Mouse (Mus musculus): ENCODE data around the gene Tmem251. TPM values are rescaled to one million over a fixed set of nuclear protein-coding genes. Genes with fewer than 3 reads are reported as not detected.

The Tmem251 gene
- polyA plus RNA-seq, 3 experiments from 2014 or later, result 7.7 to 10.5 (median 9.7) TPM

DNA sequence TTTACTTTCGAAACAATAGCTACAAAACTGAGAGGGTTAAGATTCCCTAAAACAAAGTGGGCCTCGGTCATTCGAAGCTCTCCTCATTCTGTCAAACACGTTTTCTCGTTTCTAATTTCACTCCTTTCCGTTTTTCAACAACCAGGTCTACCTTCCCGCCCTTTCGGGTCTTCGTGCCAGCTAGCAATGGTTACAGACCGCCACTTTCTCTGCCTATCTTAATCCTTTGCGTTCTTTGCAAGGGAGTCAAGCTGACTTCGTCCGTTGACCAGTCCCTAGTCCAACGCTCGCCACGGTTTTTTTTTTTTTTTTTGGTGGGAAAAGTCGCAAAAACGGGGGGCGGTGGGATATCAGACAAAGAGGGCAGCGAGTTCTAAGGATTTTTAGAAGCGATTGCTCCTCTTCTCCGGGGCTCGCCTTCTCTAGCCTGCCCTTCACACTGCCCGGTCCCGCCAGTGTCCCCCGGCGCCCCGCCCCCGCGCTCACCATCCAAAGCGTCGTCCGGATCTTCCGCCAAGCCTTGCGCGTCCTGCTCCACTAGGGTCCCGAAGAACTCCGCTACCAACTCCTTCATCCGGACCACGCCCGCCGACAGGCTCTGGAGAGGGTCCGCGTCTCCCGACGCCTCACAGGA, 13.6 kb downstream of the Tmem251 start:
- ATAC-seq, result no peak

DNA sequence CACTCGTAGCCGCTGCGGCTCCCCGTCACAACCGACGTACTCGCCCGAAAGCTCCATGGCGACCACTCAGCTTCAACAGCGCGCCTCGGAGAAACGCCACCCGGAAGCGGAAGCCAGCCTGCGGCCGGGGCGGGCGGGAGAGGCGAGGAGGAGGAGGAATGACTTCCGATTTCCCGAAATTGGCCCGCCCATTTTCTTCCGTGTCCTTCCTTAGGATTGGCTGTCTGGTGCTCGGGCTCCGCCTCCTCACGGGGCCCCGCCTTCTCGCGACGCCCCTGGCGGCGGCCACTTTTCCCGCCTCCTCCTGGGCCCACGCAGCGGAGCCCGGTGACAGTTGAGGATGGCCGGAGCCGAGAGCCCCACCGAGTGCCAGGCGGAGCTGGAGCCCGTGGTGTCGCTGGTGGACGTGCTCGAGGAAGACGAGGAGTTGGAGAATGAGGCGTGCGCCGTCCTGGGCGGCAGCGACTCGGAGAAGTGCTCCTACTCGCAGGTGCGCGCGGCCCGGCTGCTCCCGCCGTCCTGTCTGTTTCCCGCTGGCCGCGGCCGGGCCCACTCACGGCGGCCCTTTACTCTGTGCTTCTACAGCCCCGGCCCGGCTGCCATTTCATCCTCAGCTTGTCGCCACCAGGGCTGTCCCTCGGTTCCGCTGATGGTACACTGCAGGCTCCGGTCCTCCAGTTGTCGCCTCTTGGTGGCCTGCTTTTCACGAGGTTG, 14.3 kb downstream of the Tmem251 start, which contains the start of the genes Gm28051, Gon7 and Ubr7:
Gm28051 (minus strand) TSS at position 77 of the 714 bp plus-strand sequence.
Gon7 (minus strand) TSS at position 115 of the 714 bp plus-strand sequence.
Ubr7 (plus strand) TSS at position 279 of the 714 bp plus-strand sequence.
- peak; percentile 98 for ATAC-seq

DNA sequence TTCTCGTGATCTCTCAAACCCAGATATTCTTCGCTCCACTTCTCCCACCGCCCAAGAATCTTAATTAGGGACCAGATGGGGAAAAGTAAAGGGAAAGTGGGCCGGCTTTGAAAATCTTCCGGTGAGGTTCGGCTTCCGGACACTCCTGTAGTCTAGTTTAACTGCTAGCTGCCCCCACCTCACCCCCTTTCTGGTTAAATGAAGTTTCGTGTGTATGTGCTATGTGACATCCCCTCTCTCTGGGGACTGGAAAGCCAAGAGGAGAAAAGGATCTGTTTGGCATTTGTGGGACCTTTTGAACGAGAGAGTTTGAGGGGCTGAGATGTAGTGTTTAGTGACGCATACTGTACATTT, 14.8 kb downstream of the Tmem251 start, which contains the start of gene Gm20604:
Gm20604 (minus strand) TSS at position 270 of the 354 bp plus-strand sequence.
- no peak for ATAC-seq

DNA sequence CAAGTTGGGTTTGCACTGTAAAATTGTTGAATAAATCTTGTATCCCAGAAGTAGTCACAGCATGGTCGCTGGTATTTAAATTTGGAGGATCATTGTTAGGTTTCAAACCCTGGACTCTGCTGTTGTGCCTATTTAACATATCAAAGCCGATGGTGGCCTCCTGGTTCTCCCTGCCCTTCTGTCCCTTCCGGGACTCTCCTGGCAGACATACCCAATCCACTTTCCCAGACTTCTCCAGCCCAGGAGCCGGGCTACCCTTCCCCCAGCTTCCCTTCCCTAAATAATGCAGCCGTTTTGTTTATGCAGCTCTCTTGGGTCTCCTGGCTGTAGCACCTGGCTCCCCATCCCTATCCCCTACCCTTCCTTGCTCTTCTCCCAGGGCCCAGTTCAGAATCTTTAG, 15.4 kb downstream of the Tmem251 start:
- no peak for ATAC-seq

DNA sequence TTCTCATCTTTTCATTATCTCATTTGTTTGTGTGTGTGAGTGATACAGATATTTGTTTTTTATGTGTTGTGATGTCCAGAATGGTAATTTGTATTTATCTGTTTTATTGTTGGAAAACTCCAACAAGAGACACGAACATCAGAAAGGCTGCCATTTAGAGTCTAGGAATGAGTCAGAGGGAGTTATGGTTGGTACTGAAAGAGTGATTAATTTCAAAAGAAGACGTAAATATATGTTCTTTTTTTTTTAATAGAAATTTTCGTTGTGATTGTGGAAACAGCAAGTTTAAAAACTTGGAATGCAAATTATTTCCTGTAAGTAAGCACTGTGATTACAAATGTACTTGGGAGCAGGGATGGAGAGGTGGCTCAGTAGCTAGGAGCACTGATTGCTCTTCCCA, 18.1 kb downstream of the Tmem251 start:
- ATAC-seq, result no peak

DNA sequence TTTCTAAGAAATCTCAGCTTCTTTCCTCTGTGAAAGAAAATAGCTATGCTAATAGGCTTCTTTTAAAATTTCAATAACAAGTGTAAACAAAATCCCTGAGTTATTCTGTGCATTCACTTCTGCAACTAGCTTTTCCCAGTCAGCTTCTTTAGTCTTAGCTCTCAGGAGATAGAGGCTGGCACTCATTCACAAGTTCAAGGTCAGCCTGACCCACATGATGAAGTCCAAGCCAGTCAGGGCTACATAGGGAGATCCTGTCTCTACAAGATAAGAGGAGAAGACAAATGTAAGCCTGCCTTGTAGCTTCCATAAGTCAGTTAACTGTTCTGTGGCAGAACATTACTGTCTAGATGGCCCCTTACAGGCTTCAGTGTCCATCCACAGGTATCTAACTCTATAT, 20.1 kb downstream of the Tmem251 start:
- ATAC-seq, result no peak

DNA sequence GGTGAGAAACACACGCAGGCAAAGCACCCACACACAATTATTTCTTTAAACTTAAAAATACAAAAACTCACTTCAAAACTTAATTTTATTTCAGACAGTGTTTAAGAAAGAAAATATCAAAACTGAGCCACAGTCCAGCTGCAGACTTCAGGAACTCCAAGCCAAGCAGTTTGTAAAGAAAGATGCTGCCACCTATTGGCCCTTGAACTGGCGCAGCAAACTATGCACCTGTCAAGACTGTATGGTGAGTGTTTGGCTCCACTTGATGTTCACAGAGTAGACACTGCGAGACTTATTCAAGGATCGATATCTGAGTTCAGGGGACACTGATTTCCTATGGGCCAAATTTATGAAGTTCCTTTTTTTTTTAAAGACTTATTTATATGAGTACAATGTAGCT, 25.4 kb downstream of the Tmem251 start:
- ATAC-seq, result no peak

DNA sequence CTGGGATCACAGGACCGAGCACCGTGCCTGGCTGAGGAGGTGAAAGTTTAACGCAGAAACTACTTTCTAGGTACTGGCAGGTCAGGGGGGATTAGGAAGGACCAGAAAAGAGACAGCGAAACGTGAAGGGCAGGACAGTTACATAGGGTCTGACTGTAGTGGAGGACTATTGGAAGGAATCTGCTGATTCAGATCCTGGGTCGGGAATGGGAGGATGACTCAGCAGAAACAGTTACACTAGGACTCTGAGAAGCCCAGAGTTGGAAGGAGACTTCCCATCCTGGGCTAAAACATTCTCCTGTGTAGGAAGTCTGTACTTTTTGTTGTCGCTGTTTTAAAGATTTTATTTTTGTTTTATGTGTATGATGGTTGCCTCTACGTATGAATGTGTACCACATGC, 28.0 kb downstream of the Tmem251 start:
- ATAC-seq, result no peak

DNA sequence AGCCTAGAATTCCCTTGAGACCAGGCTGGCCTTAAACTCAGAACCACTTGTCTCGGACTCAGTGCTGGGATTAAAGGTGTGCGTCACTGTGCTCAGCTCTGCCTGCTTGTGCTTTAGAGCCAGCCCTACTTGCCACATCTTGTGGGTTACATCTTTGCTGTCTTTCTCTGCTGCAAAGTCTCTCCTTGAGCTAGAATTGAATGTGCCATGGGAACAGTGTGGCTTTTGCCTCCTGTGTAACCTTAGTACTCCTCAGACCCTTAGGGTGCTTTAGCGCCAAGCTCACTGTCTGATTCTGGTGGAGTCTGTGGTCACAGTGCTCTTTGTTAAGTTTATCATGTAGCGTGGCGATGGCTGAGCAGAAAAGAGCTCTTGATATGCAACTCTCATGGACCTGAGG, 29.1 kb downstream of the Tmem251 start:
- ATAC-seq, result no peak

DNA sequence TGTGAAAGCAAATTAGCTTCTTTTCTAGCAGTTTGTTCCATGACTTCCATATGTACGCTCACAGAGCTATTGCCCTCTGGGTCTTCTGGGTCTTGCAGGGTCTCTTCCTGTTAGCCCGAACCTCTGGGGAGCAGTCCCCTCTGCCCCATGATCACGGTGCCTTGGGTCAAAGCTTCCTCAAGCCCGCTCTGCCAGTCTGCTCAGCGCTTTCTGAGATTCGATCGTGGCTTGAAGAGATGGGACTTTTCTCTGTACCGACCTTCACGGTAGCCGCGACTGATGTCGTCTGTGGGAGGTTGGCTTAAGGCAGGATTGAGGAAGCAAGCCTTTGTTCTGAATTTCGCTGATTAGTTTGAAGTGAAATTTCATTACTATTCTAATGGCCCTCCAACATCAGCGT, 32.5 kb downstream of the Tmem251 start:
- ATAC-seq, result no peak

DNA sequence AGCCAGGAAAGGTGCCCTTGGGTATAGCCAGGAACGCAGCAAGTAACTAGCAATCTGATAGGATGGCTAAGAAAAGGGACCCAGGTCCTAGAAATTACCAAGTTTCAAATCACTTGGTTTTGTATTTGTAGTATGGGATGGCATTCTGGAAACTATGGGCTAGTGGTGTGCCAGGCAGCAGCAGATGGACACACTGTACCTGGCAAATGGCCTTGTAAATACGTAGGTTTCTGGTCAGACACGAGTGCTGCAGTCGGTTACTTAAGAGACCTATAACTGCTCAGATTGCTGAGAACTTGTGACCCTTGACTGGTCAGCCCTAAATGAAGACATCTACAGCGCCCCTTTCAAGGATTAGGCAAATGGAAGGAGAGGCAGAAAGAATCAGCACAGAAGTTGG, 34.6 kb downstream of the Tmem251 start:
- no peak for ATAC-seq

DNA sequence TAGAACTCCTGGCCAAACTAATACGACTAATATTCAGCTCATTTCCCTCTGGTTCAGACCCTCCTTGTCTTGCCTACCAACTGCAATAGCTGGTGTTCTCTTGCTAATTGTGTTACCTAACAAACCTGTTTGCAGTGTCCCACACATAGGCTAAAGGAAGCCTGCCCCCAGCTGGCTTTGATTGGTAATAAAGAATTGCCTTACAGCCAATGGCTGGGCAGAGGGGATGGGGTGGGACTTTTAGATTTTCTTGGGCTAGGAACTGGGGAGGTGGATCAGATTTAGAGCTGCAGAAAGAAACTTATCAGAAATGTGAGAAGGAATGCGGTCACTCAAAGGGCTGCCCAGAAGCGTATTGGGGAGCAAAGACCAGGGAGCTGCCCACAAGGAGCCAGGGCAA, 35.9 kb downstream of the Tmem251 start:
- peak; percentile 50 for ATAC-seq

DNA sequence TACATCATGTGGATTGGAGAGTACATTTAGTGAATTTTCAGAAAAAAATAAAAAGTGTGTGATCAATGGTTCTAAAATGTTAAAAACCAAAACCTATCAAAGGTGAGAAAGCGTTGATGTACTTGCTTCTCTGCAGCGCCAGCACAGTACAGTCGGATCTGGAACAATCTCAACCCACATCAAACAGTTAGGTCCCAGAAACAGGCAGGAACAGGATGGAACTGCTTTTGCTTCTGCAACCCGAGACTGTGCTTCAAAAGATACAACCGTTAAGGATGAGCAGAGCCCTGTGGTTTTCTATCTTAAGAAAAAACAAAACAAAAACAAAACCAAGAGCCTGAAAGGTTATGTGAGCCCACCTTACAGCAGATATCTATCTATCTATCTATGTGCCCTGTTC, 39.3 kb downstream of the Tmem251 start:
- no peak for ATAC-seq

DNA sequence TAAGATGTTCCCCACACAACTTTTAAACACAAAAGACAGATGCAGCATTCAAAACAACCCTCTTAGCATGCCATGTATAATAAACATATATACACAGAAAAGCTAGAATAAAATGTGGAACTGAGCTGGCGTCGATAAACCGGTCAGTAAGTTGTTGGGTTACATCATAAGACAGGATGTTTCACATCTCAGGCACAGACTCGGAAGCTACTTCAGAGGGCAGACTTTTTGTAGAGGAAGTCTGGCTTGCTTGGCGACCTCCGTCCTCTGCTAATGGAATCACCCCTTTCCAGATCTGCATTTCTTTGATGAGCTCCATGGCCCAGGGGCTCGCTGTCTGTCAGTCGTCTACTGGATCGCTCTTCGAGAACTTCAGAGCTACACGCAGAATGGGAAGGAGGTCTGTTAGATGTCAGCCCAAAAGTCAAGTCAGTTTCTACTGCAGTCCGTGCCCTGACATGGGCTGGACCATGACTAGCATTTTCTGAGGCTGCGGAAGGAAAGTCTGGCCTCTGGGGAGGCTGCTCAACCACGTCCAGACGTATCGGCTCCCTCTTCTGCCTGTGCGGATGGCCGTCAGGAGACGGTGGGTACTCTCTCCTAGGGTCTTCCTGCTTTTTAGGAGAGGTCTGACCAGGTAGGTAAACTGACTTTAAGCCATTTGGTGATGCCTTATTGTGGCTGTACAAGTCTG, 41.5 kb downstream of the Tmem251 start:
- no peak for ATAC-seq

DNA sequence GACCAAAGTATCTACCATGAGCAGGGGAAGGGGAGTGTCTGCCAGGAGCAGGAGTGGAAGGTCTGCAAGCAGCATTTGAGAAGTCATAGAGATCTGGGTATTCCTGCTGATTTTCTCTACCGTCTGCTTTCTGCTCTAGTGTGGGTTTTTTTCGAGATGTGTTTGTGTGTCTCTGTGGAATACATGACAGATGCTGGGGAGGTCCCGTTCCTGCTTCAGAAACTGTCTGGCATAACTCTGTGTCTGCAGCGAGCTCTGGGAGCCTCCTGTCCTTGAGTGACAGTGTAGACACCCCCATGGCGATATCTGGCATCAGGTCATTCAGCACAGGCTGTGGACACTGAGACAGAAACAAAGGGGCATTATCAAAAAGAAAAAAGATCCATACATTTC, 42.0 kb downstream of the Tmem251 start:
- no peak for ATAC-seq

DNA sequence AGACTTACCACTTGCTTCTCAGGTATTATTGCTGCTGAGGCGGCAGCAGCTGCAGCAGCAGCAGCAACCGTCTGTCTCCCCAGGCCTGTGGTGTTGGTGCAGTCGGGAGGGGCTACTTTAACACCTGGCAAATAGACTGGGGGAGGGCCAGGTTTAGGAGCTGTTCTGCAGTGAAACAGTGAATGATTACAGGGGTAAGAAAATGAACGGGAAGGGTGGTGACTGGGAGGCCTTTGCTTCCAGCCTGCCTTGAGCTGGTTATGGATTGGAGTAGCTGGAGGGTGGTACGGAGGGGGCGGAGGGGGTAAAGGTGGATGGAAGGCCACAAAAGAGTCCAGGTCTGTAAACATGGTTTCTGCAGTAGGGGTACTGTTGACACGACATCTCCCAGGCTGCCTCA, 44.4 kb downstream of the Tmem251 start:
- ATAC-seq, result no peak

Other genes with a start within 250 kb of the Tmem251 start
- under 1 TPM in 1 of 3 experiments, not detected in 2; 0.47 TPM for gene Chga, start 188.8 kb upstream of the Tmem251 start, polyA plus RNA-seq (2017; shearing (Covaris generic))
- 10 to 100 TPM; 13.4 to 31.0 (median 14.1) TPM for gene Itpk1, start 38.8 kb upstream of the Tmem251 start, polyA plus RNA-seq (2017; shearing (Covaris generic))
- gene Moap1, start 101 bp upstream of the Tmem251 start, polyA plus RNA-seq (2017; shearing (Covaris generic)), result 1 to 10 TPM; 4.7 to 6.9 (median 6.2) TPM
- gene Gm28051, start 14.0 kb downstream of the Tmem251 start, polyA plus RNA-seq (2017; shearing (Covaris generic)), result not detected
- gene Gon7, start 14.0 kb downstream of the Tmem251 start, polyA plus RNA-seq (2017; shearing (Covaris generic)), result 10 to 100 TPM; 25.6 to 36.4 (median 26.0) TPM
- 10 to 100 TPM; 22.6 to 27.0 (median 23.5) TPM for gene Ubr7, start 14.2 kb downstream of the Tmem251 start, polyA plus RNA-seq (2017; shearing (Covaris generic))
- 10 to 100 TPM in 1 of 3 experiments, 1 to 10 TPM in 2; 6.8 to 11.4 (median 8.3) TPM for gene Gm20604, start 14.9 kb downstream of the Tmem251 start, polyA plus RNA-seq (2017; shearing (Covaris generic))
- gene Btbd7, start 134.7 kb downstream of the Tmem251 start, polyA plus RNA-seq (2017; shearing (Covaris generic)), result 10 to 100 TPM in 2 of 3 experiments, 1 to 10 TPM in 1; 7.4 to 13.8 (median 10.4) TPM
- not detected for gene Cox8c, start 155.6 kb downstream of the Tmem251 start, polyA plus RNA-seq (2017; shearing (Covaris generic))
- under 1 TPM; 0.19 to 0.38 (median 0.22) TPM for gene Unc79, start 205.1 kb downstream of the Tmem251 start, polyA plus RNA-seq (2017; shearing (Covaris generic))

Data from inflammation-experienced regulatory T-cells, adult 6 months (primary cell).